Mouse (Mus musculus): ENCODE results near the gene Chuk. TPM values are rescaled to one million over a fixed set of nuclear protein-coding genes. Genes with fewer than 3 reads are reported as not detected.

Gene Chuk
- total RNA-seq, 1 experiment, result 57.4 TPM

GRCm38 (mm10) chr19:44026956-44027530, 80.2 kb downstream of the Chuk start:
- in situ Hi-C loops (cut with MboI; ENCODE audit: low sequenced_read_pairs in 2 of 2, unreplicated experiment in 2 of 2), result no loop called here
- TF ChIP-seq HCFC1 (IDR thresholded peaks at IDR 0.05; ENCODE audit: borderline replicate concordance, insufficient read depth, low read length) (no peak), MAFK (IDR thresholded peaks at IDR 0.05; ENCODE audit: insufficient read depth, low read depth, low read length) (no peak)
- Histone ChIP-seq H3K27ac (ENCODE audit: insufficient read depth, low read depth, low read length, poor library complexity, severe bottlenecking) (no peak overlapping the region), H3K4me3 (ENCODE audit: insufficient read depth in 1 of 2, low read depth in 1 of 2, low read length in 2 of 2, poor library complexity in 1 of 2, severe bottlenecking in 1 of 2) (no peak overlapping the region), H3K36me3 (ENCODE audit: control insufficient read depth, insufficient read depth, low read length, poor library complexity, severe bottlenecking) (no peaks in the 10 kb centered on the region), H3K9me3 (ENCODE audit: control insufficient read depth, insufficient read depth, low read depth, low read length) (no peaks in the 10 kb centered on the region), H3K4me1 (ENCODE audit: control insufficient read depth in 2 of 2, insufficient read depth in 2 of 2, low read length in 2 of 2, poor library complexity in 1 of 2) (peaks cover 2 to 8% of the 10 kb centered on the region in 2 experiments; a peak in 2 of 4 replicates), H3K9ac (ENCODE audit: insufficient read depth, low read depth, low read length, poor library complexity, severe bottlenecking) (no peak overlapping the region)
- DNase-seq (ENCODE audit: low read depth, low spot score), result peak; percentile 34

- Histone ChIP-seq H3K36me3 (ENCODE audit: control insufficient read depth, insufficient read depth, low read length, poor library complexity, severe bottlenecking) (no peaks in the 10 kb centered on the region), H3K9me3 (ENCODE audit: control insufficient read depth, insufficient read depth, low read depth, low read length) (no peaks in the 10 kb centered on the region), H3K9ac (ENCODE audit: insufficient read depth, low read depth, low read length, poor library complexity, severe bottlenecking) (no peak overlapping the region), H3K4me1 (ENCODE audit: control insufficient read depth in 2 of 2, insufficient read depth in 2 of 2, low read length in 2 of 2, poor library complexity in 1 of 2) (peaks cover 2 to 8% of the 10 kb centered on the region in 2 experiments; a peak in 2 of 4 replicates), H3K27ac (ENCODE audit: insufficient read depth, low read depth, low read length, poor library complexity, severe bottlenecking) (no peak overlapping the region), H3K4me3 (ENCODE audit: insufficient read depth in 1 of 2, low read depth in 1 of 2, low read length in 2 of 2, poor library complexity in 1 of 2, severe bottlenecking in 1 of 2) (no peak overlapping the region)
- TF ChIP-seq CHD2 (IDR thresholded peaks at IDR 0.05; ENCODE audit: low read depth, low read length) (no peak), ZC3H11A (IDR thresholded peaks at IDR 0.05; ENCODE audit: borderline replicate concordance, low read depth, low read length) (no peak), HCFC1 (IDR thresholded peaks at IDR 0.05; ENCODE audit: borderline replicate concordance, insufficient read depth, low read length) (no peak), MAFK (IDR thresholded peaks at IDR 0.05; ENCODE audit: insufficient read depth, low read depth, low read length) (no peak), ZNF384 (IDR thresholded peaks at IDR 0.05; ENCODE audit: low read depth, low read length) (no peak)
- in situ Hi-C loops (cut with MboI; ENCODE audit: low sequenced_read_pairs in 2 of 2, unreplicated experiment in 2 of 2), result no loop called here
- no peak for DNase-seq (ENCODE audit: low read depth, low spot score)
Measured at GRCm38 (mm10) chr19:44024921-44025585, 82.2 kb downstream of the Chuk start.

Other genes starting within 250 kb of the Chuk start
- 11.5 and 14.3 TPM in 2 replicates for gene Dnmbp, start 167.3 kb downstream of the Chuk start, total RNA-seq (2012; rRNA removed)
- 11.3 and 11.8 TPM in 2 replicates for gene Cpn1, start 120.9 kb downstream of the Chuk start, total RNA-seq (2012; rRNA removed)
- gene Cyp2c23, start 78.3 kb downstream of the Chuk start, total RNA-seq (2012; rRNA removed), result 0.31 and 0.74 TPM in 2 replicates
- gene Erlin1, start 37.7 kb downstream of the Chuk start, total RNA-seq (2012; rRNA removed), result 20.9 and 22.7 TPM in 2 replicates
- gene Cwf19l1, start 28.4 kb upstream of the Chuk start, total RNA-seq (2012; rRNA removed), result 17.9 and 18.6 TPM in 2 replicates
- gene Bloc1s2, start 39.0 kb upstream of the Chuk start, total RNA-seq (2012; rRNA removed), result 77.2 and 80.5 TPM in 2 replicates
- 0.90 and 2.4 TPM in 2 replicates for gene Pkd2l1, start 85.0 kb upstream of the Chuk start, total RNA-seq (2012; rRNA removed)
- gene Scd3, start 95.8 kb upstream of the Chuk start, total RNA-seq (2012; rRNA removed), result 2.5 and 2.9 TPM in 2 replicates
- 284 and 303 TPM in 2 replicates for gene Scd2, start 186.2 kb upstream of the Chuk start, total RNA-seq (2012; rRNA removed)
- 0.13 TPM in 1 of 2 replicates, not detected in the other for gene Scd4, start 225.6 kb upstream of the Chuk start, total RNA-seq (2012; rRNA removed)